Mouse (Mus musculus): ENCODE results near the gene Apol10b. TPM values are rescaled to one million over a fixed set of nuclear protein-coding genes. Genes with fewer than 3 reads are reported as not detected.
"Not testable (repeated sequence)": the region's sequence is repeated elsewhere in the genome, so short reads cannot be mapped to it uniquely, and the experiment has no call there.

Apol10b gene
- 0.47 and 0.55 TPM in 2 replicates for polyA plus RNA-seq (2015; fragmentation: Nextera tagmentation; extraction: Ambion mirVana)

GRCm38 (mm10) chr15:77595961-77596360 is at the start of gene Apol10b:
Apol10b (minus strand) TSS chr15:77596125.
- peak; percentile 44; the same call in 1 of the 2 replicates for ATAC-seq
- Histone ChIP-seq H3K4me3 (ENCODE audit: low read length) (no peak within 1 kb of the TSS), H3K9ac (ENCODE audit: low read depth, low read length) (0 out of 2 replicates have a peak within 1 kb of the TSS, but pooled peaks have one; percentile 40), H3K9me3 (ENCODE audit: control insufficient read depth, low read length) (no peaks in the 10 kb centered on the region), H3K27me3 (replicated peaks; ENCODE audit: control insufficient read depth, insufficient read depth, low read length) (no peaks in the 10 kb centered on the region), H3K36me3 (ENCODE audit: control insufficient read depth, insufficient read depth, low read length) (no peaks in the 10 kb centered on the region), H3K27ac (ENCODE audit: low read length) (0 out of 2 replicates have a peak within 1 kb of the TSS, but pooled peaks have one; percentile 11), H3K4me2 (ENCODE audit: low read depth, low read length) (0 out of 2 replicates have a peak within 1 kb of the TSS, but pooled peaks have one; percentile 5), H3K4me1 (ENCODE audit: control insufficient read depth, insufficient read depth, low read length) (peaks cover 7% of the 10 kb centered on the region; the same call in 1 of the 2 replicates)
- WGBS: 42% methylated on average over 5 of the region's 5 CpGs

GRCm38 (mm10) chr15:77643176-77643575 is 47.3 kb upstream of the Apol10b start, which contains the start of gene Apol11b:
Apol11b (minus strand) TSS chr15:77643286.
- H3K27me3 ChIP-seq (replicated peaks; ENCODE audit: control insufficient read depth, insufficient read depth, low read length); H3K4me2 ChIP-seq (ENCODE audit: low read depth, low read length); ATAC-seq; H3K27ac ChIP-seq (ENCODE audit: low read length); H3K9ac ChIP-seq (ENCODE audit: low read depth, low read length); H3K36me3 ChIP-seq (ENCODE audit: control insufficient read depth, insufficient read depth, low read length); H3K9me3 ChIP-seq (ENCODE audit: control insufficient read depth, low read length); H3K4me3 ChIP-seq (ENCODE audit: low read length); H3K4me1 ChIP-seq (ENCODE audit: control insufficient read depth, insufficient read depth, low read length): not testable (repeated sequence)
- 60% methylated on average over 2 of the region's 2 CpGs for WGBS

- not testable (repeated sequence) for ATAC-seq; H3K27me3 ChIP-seq (replicated peaks; ENCODE audit: control insufficient read depth, insufficient read depth, low read length); H3K9me3 ChIP-seq (ENCODE audit: control insufficient read depth, low read length); H3K4me1 ChIP-seq (ENCODE audit: control insufficient read depth, insufficient read depth, low read length); H3K4me3 ChIP-seq (ENCODE audit: low read length); H3K36me3 ChIP-seq (ENCODE audit: control insufficient read depth, insufficient read depth, low read length); H3K4me2 ChIP-seq (ENCODE audit: low read depth, low read length); H3K27ac ChIP-seq (ENCODE audit: low read length); H3K9ac ChIP-seq (ENCODE audit: low read depth, low read length)
- WGBS: 76% methylated on average over 3 of the region's 3 CpGs
Measured at GRCm38 (mm10) chr15:77629822-77630221, 33.9 kb upstream of the Apol10b start.

GRCm38 (mm10) chr15:77628647-77629046 is 32.7 kb upstream of the Apol10b start:
- not testable (repeated sequence) for H3K4me1 ChIP-seq (ENCODE audit: control insufficient read depth, insufficient read depth, low read length); H3K9me3 ChIP-seq (ENCODE audit: control insufficient read depth, low read length); H3K9ac ChIP-seq (ENCODE audit: low read depth, low read length); H3K4me2 ChIP-seq (ENCODE audit: low read depth, low read length); H3K4me3 ChIP-seq (ENCODE audit: low read length); H3K27ac ChIP-seq (ENCODE audit: low read length); H3K27me3 ChIP-seq (replicated peaks; ENCODE audit: control insufficient read depth, insufficient read depth, low read length); H3K36me3 ChIP-seq (ENCODE audit: control insufficient read depth, insufficient read depth, low read length)
- WGBS: 45% methylated on average over 9 of the region's 9 CpGs
- ATAC-seq: peak; percentile 75

- not testable (repeated sequence) for H3K27me3 ChIP-seq (replicated peaks; ENCODE audit: control insufficient read depth, insufficient read depth, low read length); H3K4me1 ChIP-seq (ENCODE audit: control insufficient read depth, insufficient read depth, low read length); H3K9ac ChIP-seq (ENCODE audit: low read depth, low read length); H3K36me3 ChIP-seq (ENCODE audit: control insufficient read depth, insufficient read depth, low read length); H3K4me2 ChIP-seq (ENCODE audit: low read depth, low read length); ATAC-seq; H3K9me3 ChIP-seq (ENCODE audit: control insufficient read depth, low read length); H3K27ac ChIP-seq (ENCODE audit: low read length); H3K4me3 ChIP-seq (ENCODE audit: low read length)
- 65% methylated on average over 4 of the region's 4 CpGs for WGBS
Measured at GRCm38 (mm10) chr15:77626471-77626870, 30.5 kb upstream of the Apol10b start.

GRCm38 (mm10) chr15:77624710-77625109 is 28.8 kb upstream of the Apol10b start:
- Histone ChIP-seq H3K27ac (ENCODE audit: low read length) (no peak overlapping the region), H3K27me3 (replicated peaks; ENCODE audit: control insufficient read depth, insufficient read depth, low read length) (no peaks in the 10 kb centered on the region), H3K4me2 (ENCODE audit: low read depth, low read length) (no peak overlapping the region), H3K4me3 (ENCODE audit: low read length) (no peak overlapping the region), H3K36me3 (ENCODE audit: control insufficient read depth, insufficient read depth, low read length) (no peaks in the 10 kb centered on the region), H3K9ac (ENCODE audit: low read depth, low read length) (no peak overlapping the region), H3K9me3 (ENCODE audit: control insufficient read depth, low read length) (no peaks in the 10 kb centered on the region), H3K4me1 (ENCODE audit: control insufficient read depth, insufficient read depth, low read length) (no peaks in the 10 kb centered on the region)
- WGBS: 88% methylated on average over 1 of the region's 1 CpGs
- ATAC-seq: no peak

GRCm38 (mm10) chr15:77606069-77606468 is 10.1 kb upstream of the Apol10b start:
- 92% methylated on average over 3 of the region's 3 CpGs for WGBS
- H3K4me1 ChIP-seq (ENCODE audit: control insufficient read depth, insufficient read depth, low read length): no peaks in the 10 kb centered on the region
- H3K9ac ChIP-seq (ENCODE audit: low read depth, low read length): no peak overlapping the region
- no peak overlapping the region for H3K4me2 ChIP-seq (ENCODE audit: low read depth, low read length)
- no peaks in the 10 kb centered on the region for H3K9me3 ChIP-seq (ENCODE audit: control insufficient read depth, low read length)
- H3K4me3 ChIP-seq (ENCODE audit: low read length): no peak overlapping the region
- H3K27me3 ChIP-seq (replicated peaks; ENCODE audit: control insufficient read depth, insufficient read depth, low read length): no peaks in the 10 kb centered on the region
- no peak overlapping the region for H3K27ac ChIP-seq (ENCODE audit: low read length)
- no peaks in the 10 kb centered on the region for H3K36me3 ChIP-seq (ENCODE audit: control insufficient read depth, insufficient read depth, low read length)
- ATAC-seq: no peak

- Histone ChIP-seq H3K4me1 (ENCODE audit: control insufficient read depth, insufficient read depth, low read length) (peaks cover 4% of the 10 kb centered on the region; the same call in 1 of the 2 replicates), H3K27me3 (replicated peaks; ENCODE audit: control insufficient read depth, insufficient read depth, low read length) (no peaks in the 10 kb centered on the region), H3K36me3 (ENCODE audit: control insufficient read depth, insufficient read depth, low read length) (no peaks in the 10 kb centered on the region), H3K27ac (ENCODE audit: low read length) (no peak within 1 kb of the TSS), H3K9me3 (ENCODE audit: control insufficient read depth, low read length) (no peaks in the 10 kb centered on the region), H3K9ac (ENCODE audit: low read depth, low read length) (no peak within 1 kb of the TSS), H3K4me2 (ENCODE audit: low read depth, low read length) (no peak within 1 kb of the TSS), H3K4me3 (ENCODE audit: low read length) (no peak within 1 kb of the TSS)
- ATAC-seq: no peak
- 96% methylated on average over 1 of the region's 1 CpGs for WGBS
Measured at GRCm38 (mm10) chr15:77598958-77599357, 3.0 kb upstream of the Apol10b start, which contains the start of gene Gm36245. Gm36245 (plus strand) TSS chr15:77599258.

- Histone ChIP-seq H3K4me1 (ENCODE audit: control insufficient read depth, insufficient read depth, low read length) (peaks cover 4% of the 10 kb centered on the region; the same call in 1 of the 2 replicates), H3K4me2 (ENCODE audit: low read depth, low read length) (no peak overlapping the region), H3K9me3 (ENCODE audit: control insufficient read depth, low read length) (no peaks in the 10 kb centered on the region), H3K9ac (ENCODE audit: low read depth, low read length) (no peak overlapping the region), H3K27me3 (replicated peaks; ENCODE audit: control insufficient read depth, insufficient read depth, low read length) (no peaks in the 10 kb centered on the region), H3K36me3 (ENCODE audit: control insufficient read depth, insufficient read depth, low read length) (no peaks in the 10 kb centered on the region), H3K4me3 (ENCODE audit: low read length) (no peak overlapping the region), H3K27ac (ENCODE audit: low read length) (no peak overlapping the region)
- 53% methylated on average over 3 of the region's 3 CpGs for WGBS
- ATAC-seq: no peak
Measured at GRCm38 (mm10) chr15:77598429-77598828, 2.5 kb upstream of the Apol10b start.

- Histone ChIP-seq H3K9ac (ENCODE audit: low read depth, low read length) (no peak overlapping the region), H3K36me3 (ENCODE audit: control insufficient read depth, insufficient read depth, low read length) (no peaks in the 10 kb centered on the region), H3K27me3 (replicated peaks; ENCODE audit: control insufficient read depth, insufficient read depth, low read length) (no peaks in the 10 kb centered on the region), H3K4me2 (ENCODE audit: low read depth, low read length) (no peak overlapping the region), H3K27ac (ENCODE audit: low read length) (no peak overlapping the region), H3K4me3 (ENCODE audit: low read length) (no peak overlapping the region), H3K4me1 (ENCODE audit: control insufficient read depth, insufficient read depth, low read length) (peaks cover 10% of the 10 kb centered on the region; the same call in 1 of the 2 replicates), H3K9me3 (ENCODE audit: control insufficient read depth, low read length) (no peaks in the 10 kb centered on the region)
- no peak for ATAC-seq
- WGBS: 64% methylated on average over 1 of the region's 1 CpGs
Measured at GRCm38 (mm10) chr15:77593557-77593956, 2.4 kb downstream of the Apol10b start.
